Mouse (Mus musculus): ENCODE measurements at regions not wholly inside any gene's neighbourhood (a gene's known extent, or its start where the extent isn't known, plus 50 kb on each side); places are given as distances from the start of the nearest gene placed in this dataset.

- no peak for TF ChIP-seq CHD2 (IDR thresholded peaks at IDR 0.05; ENCODE audit: low read depth, low read length)
- TF ChIP-seq MAFK (IDR thresholded peaks at IDR 0.05; ENCODE audit: insufficient read depth, low read depth, low read length): no peak
- TF ChIP-seq HCFC1 (IDR thresholded peaks at IDR 0.05; ENCODE audit: borderline replicate concordance, insufficient read depth, low read length): no peak
- no peak for TF ChIP-seq ZC3H11A (IDR thresholded peaks at IDR 0.05; ENCODE audit: borderline replicate concordance, low read depth, low read length)
- TF ChIP-seq ZNF384 (IDR thresholded peaks at IDR 0.05; ENCODE audit: low read depth, low read length): no peak
These were observed 64.6 kb upstream of the Acbd6 start for GRCm38 (mm10) chr1:155493333-155493732.

All from ES-E14 (cell line).